Mouse (Mus musculus): ENCODE results near the gene Tmem63c. TPM values are rescaled to one million over a fixed set of nuclear protein-coding genes. Genes with fewer than 3 reads are reported as not detected.

Tmem63c gene
- polyA plus RNA-seq, 1 experiment, result 39.0 TPM

DNA sequence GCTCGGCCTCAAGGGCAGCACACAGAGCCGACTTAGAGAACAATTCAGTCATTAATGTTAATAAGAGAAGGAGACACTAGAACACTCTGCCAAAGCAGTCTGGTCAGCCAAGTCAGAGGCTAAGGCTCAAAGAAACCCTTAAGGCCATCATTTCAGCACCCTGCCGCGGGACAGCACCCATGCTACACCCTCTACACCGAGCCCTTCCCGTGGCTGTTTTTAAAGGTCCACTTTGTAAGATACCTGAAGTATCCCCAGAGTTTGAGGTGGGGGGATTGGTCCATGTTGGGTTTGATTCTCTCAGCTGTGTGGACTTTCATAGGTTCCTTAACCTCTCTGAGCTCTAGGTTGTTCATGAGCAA lies 37.0 kb upstream of the Tmem63c start:
- TF ChIP-seq CTCF (IDR thresholded peaks at IDR 0.05; ENCODE audit: extremely low read depth, insufficient read depth, low read length), result no peak
- no peak for TF ChIP-seq POLR2A (IDR thresholded peaks at IDR 0.05; ENCODE audit: extremely low read depth, insufficient read depth, low read length)
- Histone ChIP-seq H3K4me3 (ENCODE audit: insufficient read depth, low read length) (no peak overlapping the region), H3K27ac (ENCODE audit: insufficient read depth, low read length) (no peak overlapping the region), H3K4me1 (ENCODE audit: control insufficient read depth, insufficient read depth, low read length) (peaks cover 6% of the 10 kb centered on the region)

DNA sequence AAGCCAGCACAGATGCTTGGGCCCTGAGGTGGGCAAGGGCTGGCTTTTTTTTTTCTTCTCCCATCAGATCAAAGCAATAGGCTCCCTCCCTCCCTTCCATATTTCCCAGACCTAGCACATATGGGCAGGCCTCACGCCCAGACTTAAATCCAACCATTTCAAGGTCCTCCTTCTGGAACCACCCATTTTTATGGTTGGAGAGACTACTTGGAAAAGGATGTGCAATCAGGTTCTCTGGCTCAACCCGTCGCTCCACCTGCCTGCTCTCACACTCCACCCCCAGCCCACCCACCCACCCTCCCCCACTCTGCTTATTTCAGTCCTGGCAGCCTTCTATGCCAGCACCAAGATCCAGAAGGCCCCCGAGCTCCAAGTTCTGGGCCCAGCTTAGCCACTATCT lies 34.6 kb upstream of the Tmem63c start:
- TF ChIP-seq POLR2A (IDR thresholded peaks at IDR 0.05; ENCODE audit: extremely low read depth, insufficient read depth, low read length), result no peak
- TF ChIP-seq CTCF (IDR thresholded peaks at IDR 0.05; ENCODE audit: extremely low read depth, insufficient read depth, low read length), result no peak
- Histone ChIP-seq H3K4me1 (ENCODE audit: control insufficient read depth, insufficient read depth, low read length) (peaks cover 9% of the 10 kb centered on the region), H3K27ac (ENCODE audit: insufficient read depth, low read length) (no peak overlapping the region; the same call in 1 of the 2 replicates), H3K4me3 (ENCODE audit: insufficient read depth, low read length) (no peak overlapping the region)

DNA sequence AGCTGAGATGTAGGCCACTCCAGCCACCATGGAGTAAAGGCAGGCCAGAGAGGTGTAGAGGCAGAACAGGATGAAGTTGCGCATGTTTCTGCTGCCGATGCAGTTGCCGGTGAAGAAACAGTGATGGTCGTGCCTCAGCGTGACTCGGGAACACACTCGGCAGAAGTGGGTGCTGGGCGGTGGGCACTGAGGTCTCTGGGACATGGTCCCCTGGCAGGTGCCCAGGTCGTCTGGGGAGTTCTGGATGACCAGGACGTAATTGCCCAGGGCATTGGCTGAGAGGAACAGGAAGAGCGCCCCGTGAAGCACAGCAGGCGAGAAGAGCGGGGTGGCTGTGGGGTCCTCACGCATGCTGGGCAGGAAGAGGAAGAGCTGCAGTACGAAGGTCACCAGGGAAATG lies 32.9 kb upstream of the Tmem63c start:
- Histone ChIP-seq H3K4me3 (ENCODE audit: insufficient read depth, low read length) (no peak overlapping the region), H3K27ac (ENCODE audit: insufficient read depth, low read length) (no peak overlapping the region), H3K4me1 (ENCODE audit: control insufficient read depth, insufficient read depth, low read length) (peaks cover 10% of the 10 kb centered on the region)
- TF ChIP-seq CTCF (IDR thresholded peaks at IDR 0.05; ENCODE audit: extremely low read depth, insufficient read depth, low read length) (no peak), POLR2A (IDR thresholded peaks at IDR 0.05; ENCODE audit: extremely low read depth, insufficient read depth, low read length) (no peak)

DNA sequence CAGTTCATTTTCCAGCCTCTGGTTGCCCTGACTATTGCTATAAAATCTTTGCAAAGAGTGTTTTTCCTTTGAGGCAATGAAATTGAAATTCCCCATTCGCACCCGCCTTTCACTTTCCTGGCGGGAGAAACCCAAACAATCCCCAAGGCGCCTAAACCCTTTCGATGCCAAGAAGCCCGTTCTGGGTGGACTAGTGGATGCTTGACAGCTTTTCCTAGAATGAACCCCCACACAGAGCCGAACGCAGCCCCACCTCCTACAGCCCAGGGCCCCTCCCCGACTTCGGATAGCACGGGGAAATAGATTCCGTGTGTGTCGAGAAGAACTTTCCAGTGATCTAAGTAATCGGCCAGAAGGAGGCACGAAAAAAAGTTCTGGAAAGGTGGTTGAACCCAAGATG lies 31.8 kb upstream of the Tmem63c start:
- peaks cover 10% of the 10 kb centered on the region for H3K4me1 ChIP-seq (ENCODE audit: control insufficient read depth, insufficient read depth, low read length)
- H3K27ac ChIP-seq (ENCODE audit: insufficient read depth, low read length), result peak overlapping the region; percentile 76; the same call in 1 of the 2 replicates
- no peak for TF ChIP-seq CTCF (IDR thresholded peaks at IDR 0.05; ENCODE audit: extremely low read depth, insufficient read depth, low read length)
- no peak for TF ChIP-seq POLR2A (IDR thresholded peaks at IDR 0.05; ENCODE audit: extremely low read depth, insufficient read depth, low read length)
- H3K4me3 ChIP-seq (ENCODE audit: insufficient read depth, low read length), result peak overlapping the region; percentile 54

DNA sequence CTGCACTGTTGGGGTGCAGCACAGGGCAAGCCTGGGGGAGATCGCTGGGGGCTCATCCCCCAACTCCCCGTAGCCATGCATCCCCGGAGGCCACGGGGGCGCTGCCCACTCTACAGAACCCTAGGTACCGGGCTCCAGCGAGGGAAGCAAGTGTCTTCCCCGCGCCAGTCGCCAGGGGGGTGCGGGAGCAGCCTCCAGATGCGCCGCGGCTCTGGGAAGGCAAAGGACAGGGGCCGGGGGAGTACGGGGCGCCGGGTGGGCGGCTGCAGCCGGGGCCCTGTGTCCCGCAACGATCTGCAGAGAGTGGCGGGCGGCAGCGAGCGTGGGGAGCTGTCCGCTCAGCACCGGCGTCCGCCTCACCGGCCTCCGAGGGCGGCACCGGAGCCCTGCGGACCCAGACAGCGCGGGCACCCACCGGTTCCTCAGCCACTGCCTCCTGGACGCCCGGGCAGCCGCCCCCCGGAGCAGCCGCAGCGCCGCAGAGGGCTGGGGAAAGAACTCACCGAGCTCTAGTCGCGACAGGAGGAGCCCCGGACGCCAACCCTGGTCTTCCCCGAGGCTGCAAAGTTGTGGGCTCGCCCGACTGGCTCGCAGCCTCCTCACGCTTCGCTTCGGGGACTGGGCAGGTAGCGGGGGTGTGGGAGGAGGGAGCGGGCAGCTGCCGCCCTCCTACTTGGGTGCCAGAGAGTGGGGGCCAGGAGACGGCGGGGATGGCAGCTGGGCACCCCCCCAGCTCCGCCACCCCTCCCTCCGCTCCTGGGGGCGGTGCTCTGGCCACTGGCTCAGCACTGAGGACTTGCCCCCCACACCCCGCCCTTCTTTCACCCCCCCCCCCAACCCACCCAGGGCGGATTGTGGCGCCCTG lies 31.0 kb upstream of the Tmem63c start, which contains the start of gene Zdhhc22:
Gene Zdhhc22, minus strand, starts transcription at position 541 of the 865 bp plus-strand sequence.
- H3K4me1 ChIP-seq (ENCODE audit: control insufficient read depth, insufficient read depth, low read length), result peaks cover 9% of the 10 kb centered on the region
- peak within 1 kb of the TSS; percentile 76 for H3K27ac ChIP-seq (ENCODE audit: insufficient read depth, low read length)
- peak within 1 kb of the TSS; percentile 54 for H3K4me3 ChIP-seq (ENCODE audit: insufficient read depth, low read length)
- TF ChIP-seq POLR2A (IDR thresholded peaks at IDR 0.05; ENCODE audit: extremely low read depth, insufficient read depth, low read length) (peak; percentile 32; the same call in 1 of the 2 replicates), CTCF (IDR thresholded peaks at IDR 0.05; ENCODE audit: extremely low read depth, insufficient read depth, low read length) (0 out of 2 replicates have a peak, but pooled peaks have one; percentile 10)

DNA sequence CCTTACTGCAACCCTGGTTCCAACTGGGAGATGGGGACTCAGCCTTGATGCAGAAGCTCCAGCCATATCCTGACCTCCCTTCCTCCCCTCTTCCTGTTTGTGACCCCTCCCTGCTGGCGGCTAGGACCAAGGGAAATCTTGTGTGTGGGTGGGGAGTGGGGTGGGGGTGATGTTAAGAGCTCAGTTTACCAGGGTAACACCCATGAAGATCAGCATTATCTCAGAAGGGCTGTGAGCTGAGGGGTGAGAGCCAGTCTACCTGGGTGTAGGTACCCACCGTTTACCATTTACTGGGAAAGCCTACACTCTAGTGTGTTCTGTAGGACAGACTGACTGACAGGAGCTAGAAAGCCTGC lies 30.4 kb upstream of the Tmem63c start:
- TF ChIP-seq CTCF (IDR thresholded peaks at IDR 0.05; ENCODE audit: extremely low read depth, insufficient read depth, low read length) (no peak), POLR2A (IDR thresholded peaks at IDR 0.05; ENCODE audit: extremely low read depth, insufficient read depth, low read length) (no peak)
- Histone ChIP-seq H3K4me1 (ENCODE audit: control insufficient read depth, insufficient read depth, low read length) (peaks cover 7% of the 10 kb centered on the region), H3K27ac (ENCODE audit: insufficient read depth, low read length) (no peak overlapping the region), H3K4me3 (ENCODE audit: insufficient read depth, low read length) (peak overlapping the region; percentile 54)

DNA sequence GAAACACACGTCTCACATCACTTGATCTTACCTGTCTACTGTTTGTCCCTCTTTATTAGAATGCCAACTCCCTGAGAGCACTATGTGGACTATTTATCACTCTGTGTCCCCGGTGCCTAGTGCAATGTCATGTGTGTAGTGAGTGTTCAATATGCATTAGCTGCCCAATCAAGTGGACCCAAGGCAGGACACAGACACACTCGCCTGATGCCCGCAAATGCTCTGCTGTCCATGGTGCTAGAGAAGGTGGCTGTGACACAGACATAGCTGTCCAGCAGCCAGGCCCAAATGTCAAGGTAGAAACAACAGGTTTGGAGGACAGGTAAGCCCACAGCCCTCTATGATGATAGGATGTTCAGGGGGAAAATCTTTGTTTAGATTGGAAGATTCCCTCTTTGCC lies 27.0 kb upstream of the Tmem63c start:
- Histone ChIP-seq H3K4me1 (ENCODE audit: control insufficient read depth, insufficient read depth, low read length) (peaks cover 4% of the 10 kb centered on the region), H3K4me3 (ENCODE audit: insufficient read depth, low read length) (no peak overlapping the region), H3K27ac (ENCODE audit: insufficient read depth, low read length) (no peak overlapping the region)
- TF ChIP-seq CTCF (IDR thresholded peaks at IDR 0.05; ENCODE audit: extremely low read depth, insufficient read depth, low read length) (no peak), POLR2A (IDR thresholded peaks at IDR 0.05; ENCODE audit: extremely low read depth, insufficient read depth, low read length) (no peak)

DNA sequence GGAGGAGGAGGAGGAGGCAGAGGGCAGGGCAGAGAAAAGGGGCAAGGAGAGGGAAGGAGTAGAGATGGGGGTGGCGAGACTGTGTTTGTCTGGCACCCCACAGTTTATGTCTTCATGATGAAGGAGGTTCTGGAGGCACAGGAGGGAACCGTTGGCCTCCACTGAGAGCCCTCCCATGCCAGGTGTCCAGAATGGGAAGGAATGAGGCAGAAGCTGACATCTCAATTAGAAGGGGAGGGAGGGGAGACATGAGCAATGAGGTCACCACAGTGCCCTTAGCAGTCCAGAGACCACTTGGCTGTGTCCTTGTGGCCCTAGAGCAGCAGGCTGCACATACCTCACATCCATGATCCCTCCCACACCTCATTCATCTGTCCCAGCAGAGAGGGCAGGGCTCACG lies 26.4 kb upstream of the Tmem63c start:
- Histone ChIP-seq H3K4me3 (ENCODE audit: insufficient read depth, low read length) (no peak overlapping the region), H3K4me1 (ENCODE audit: control insufficient read depth, insufficient read depth, low read length) (peaks cover 4% of the 10 kb centered on the region), H3K27ac (ENCODE audit: insufficient read depth, low read length) (no peak overlapping the region)
- no peak for TF ChIP-seq CTCF (IDR thresholded peaks at IDR 0.05; ENCODE audit: extremely low read depth, insufficient read depth, low read length)
- no peak for TF ChIP-seq POLR2A (IDR thresholded peaks at IDR 0.05; ENCODE audit: extremely low read depth, insufficient read depth, low read length)

DNA sequence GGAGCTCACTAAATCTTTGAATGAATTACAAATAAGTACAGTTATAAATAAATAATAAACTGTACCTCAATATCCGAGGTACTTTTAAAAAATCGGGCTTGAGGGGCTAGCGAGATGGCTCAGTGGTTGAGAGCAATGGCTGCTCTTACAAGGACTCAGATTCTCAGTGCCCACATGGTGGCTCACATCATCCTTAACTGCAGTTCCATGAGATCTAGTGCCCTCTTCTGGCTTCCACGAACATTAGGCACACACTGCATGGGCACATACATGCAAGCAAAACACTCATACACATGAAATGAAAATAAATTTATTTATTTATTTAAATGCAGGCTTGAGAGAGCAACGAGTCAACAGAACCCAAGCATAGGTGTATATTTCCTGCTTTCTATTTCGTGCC lies 25.2 kb upstream of the Tmem63c start:
- Histone ChIP-seq H3K4me3 (ENCODE audit: insufficient read depth, low read length) (no peak overlapping the region), H3K4me1 (ENCODE audit: control insufficient read depth, insufficient read depth, low read length) (peaks cover 5% of the 10 kb centered on the region), H3K27ac (ENCODE audit: insufficient read depth, low read length) (no peak overlapping the region)
- TF ChIP-seq CTCF (IDR thresholded peaks at IDR 0.05; ENCODE audit: extremely low read depth, insufficient read depth, low read length), result no peak
- no peak for TF ChIP-seq POLR2A (IDR thresholded peaks at IDR 0.05; ENCODE audit: extremely low read depth, insufficient read depth, low read length)

DNA sequence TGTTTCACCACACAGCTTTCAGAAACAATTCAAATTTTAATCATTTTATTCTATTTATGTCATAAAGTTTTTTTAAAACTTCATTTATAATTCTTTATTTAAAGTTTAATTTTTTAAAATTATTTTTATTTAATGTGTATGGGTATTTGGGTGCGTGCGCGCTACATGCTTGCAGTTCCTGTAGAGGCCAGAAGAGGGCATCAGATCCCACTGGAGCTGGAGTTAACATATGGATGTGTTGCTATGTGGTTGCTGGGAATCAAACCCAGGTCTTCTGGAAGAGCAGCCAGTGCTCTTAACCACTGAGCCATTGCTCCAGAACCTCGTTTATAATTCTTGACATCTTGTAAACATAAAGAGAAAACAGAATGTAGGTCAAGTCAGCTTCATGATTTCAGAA lies 22.4 kb upstream of the Tmem63c start:
- TF ChIP-seq CTCF (IDR thresholded peaks at IDR 0.05; ENCODE audit: extremely low read depth, insufficient read depth, low read length) (peak; percentile 14; the same call in 1 of the 2 replicates), POLR2A (IDR thresholded peaks at IDR 0.05; ENCODE audit: extremely low read depth, insufficient read depth, low read length) (no peak)
- Histone ChIP-seq H3K4me1 (ENCODE audit: control insufficient read depth, insufficient read depth, low read length) (peaks cover 5% of the 10 kb centered on the region; the same call in 1 of the 2 replicates), H3K4me3 (ENCODE audit: insufficient read depth, low read length) (no peak overlapping the region), H3K27ac (ENCODE audit: insufficient read depth, low read length) (no peak overlapping the region)
